Mouse (Mus musculus) neural tube, embryonic 11.5 days (tissue): ENCODE data around the gene Gatad1. TPM values are rescaled to one million over a fixed set of nuclear protein-coding genes. Genes with fewer than 3 reads are reported as not detected.
"Not testable (repeated sequence)": the region's sequence is repeated elsewhere in the genome, so short reads cannot be mapped to it uniquely, and the experiment has no call there.

Source experiments
- ATAC-seq: fragments of 200-750 bp; cut with Nextera tagmentation; 2 replicates; pipeline ENCODE4 v1.8.0; 2017; ENCODE audit warnings: moderate number of reproducible peaks, mild to moderate bottlenecking, moderate TSS enrichment, moderate library complexity; ENCODE audit not compliant: insufficient read depth, low FRiP score, low TSS enrichment
- DNase-seq: peaks from one replicate; pipeline ENCODE4 v3.0.0-alpha.2; 2015; ENCODE audit warnings: low spot score
- H3K27ac ChIP-seq: fragments of 300-500 bp; sonication (generic); 2 replicates; pipeline ENCODE4 v1.5.1; 2014; ENCODE audit warnings: low read depth, mild to moderate bottlenecking, low read length
- H3K27me3 ChIP-seq: fragments of 300-500 bp; sonication (generic); 2 replicates; pipeline ENCODE4 v1.6.1; 2014; ENCODE audit warnings: mild to moderate bottlenecking, low read length, mixed read lengths; ENCODE audit not compliant: control insufficient read depth, insufficient read depth
- H3K36me3 ChIP-seq: fragments of 300-500 bp; sonication (generic); 2 replicates; pipeline ENCODE4 v1.6.1; 2014; ENCODE audit warnings: mild to moderate bottlenecking, low read length, moderate library complexity, mixed read lengths; ENCODE audit not compliant: control insufficient read depth, insufficient read depth
- H3K4me1 ChIP-seq: fragments of 300-500 bp; sonication (generic); 2 replicates; pipeline ENCODE4 v1.6.1; 2014; ENCODE audit warnings: low read length, mixed read lengths; ENCODE audit not compliant: control insufficient read depth, insufficient read depth
- H3K4me2 ChIP-seq: fragments of 300-500 bp; sonication (generic); 2 replicates; pipeline ENCODE4 v1.6.1; 2014; ENCODE audit warnings: low read depth, mild to moderate bottlenecking, moderate library complexity
- H3K4me3 ChIP-seq: fragments of 300-500 bp; sonication (generic); 2 replicates; pipeline ENCODE4 v1.5.1; 2014; ENCODE audit warnings: low read depth, low read length
- H3K9ac ChIP-seq: fragments of 300-500 bp; sonication (generic); 2 replicates; pipeline ENCODE4 v1.6.1; 2014; ENCODE audit warnings: mild to moderate bottlenecking, low read length
- H3K9me3 ChIP-seq: fragments of 300-500 bp; sonication (generic); 2 replicates; pipeline ENCODE4 v1.6.1; 2016; ENCODE audit warnings: low read length; ENCODE audit not compliant: control insufficient read depth
- WGBS: fragments of 180-500 bp; shearing (Covaris S2); extraction: QIAGEN DNeasy Blood & Tissue Kit; methylation state at CpG from one replicate; pipeline ENCODE4 v1.1.7; 2014; 5-methylcytosine and 5-hydroxymethylcytosine counted together
- polyA plus RNA-seq: library from polyadenylated mRNA; unstranded; fragments of >200 nt; fragmentation: Nextera tagmentation; extraction: Ambion mirVana; gene quantifications from 2 replicates; pipeline ENCODE4 v1.2.1, GENCODE M21; 2014

Gene Gatad1
- polyA plus RNA-seq, 1 experiment from 2014 or later: 73.1 TPM

GRCm38 (mm10) chr5:3666585-3666984, 9.6 kb upstream of the Gatad1 start:
- H3K4me2 ChIP-seq: no peak overlapping the region
- H3K4me1 ChIP-seq: no peaks in the 10 kb centered on the region
- no peak overlapping the region for H3K27ac ChIP-seq
- DNase-seq: no peak
- no peak for ATAC-seq
- H3K9ac ChIP-seq: no peak overlapping the region
- 91% methylated on average over 12 of the region's 12 CpGs for WGBS
- no peak overlapping the region for H3K4me3 ChIP-seq
- no peaks in the 10 kb centered on the region for H3K36me3 ChIP-seq
- H3K27me3 ChIP-seq: no peaks in the 10 kb centered on the region
- no peaks in the 10 kb centered on the region for H3K9me3 ChIP-seq

- Histone ChIP-seq H3K27me3 (no peaks in the 10 kb centered on the region), H3K9ac (no peak overlapping the region), H3K36me3 (no peaks in the 10 kb centered on the region), H3K4me1 (no peaks in the 10 kb centered on the region), H3K4me2 (no peak overlapping the region), H3K9me3 (no peaks in the 10 kb centered on the region), H3K4me3 (no peak overlapping the region), H3K27ac (no peak overlapping the region)
- ATAC-seq (no peak), DNase-seq (no peak)
- 93% methylated on average over 2 of the region's 2 CpGs for WGBS
Observed at GRCm38 (mm10) chr5:3665225-3665624, 8.2 kb upstream of the Gatad1 start.

- H3K9me3 ChIP-seq: no peaks in the 10 kb centered on the region
Observed at GRCm38 (mm10) chr5:3653801-3654200, 3.2 kb downstream of the Gatad1 start.

GRCm38 (mm10) chr5:3652903-3653575, 3.9 kb downstream of the Gatad1 start:
- not testable (repeated sequence) for DNase-seq, H3K27ac ChIP-seq, H3K36me3 ChIP-seq, H3K27me3 ChIP-seq, H3K4me1 ChIP-seq, H3K9me3 ChIP-seq, H3K4me2 ChIP-seq, H3K4me3 ChIP-seq, ATAC-seq, H3K9ac ChIP-seq
- 92% methylated on average over 14 of the region's 25 CpGs for WGBS

More at GRCm38 (mm10) chr5:3653801-3654200, 3.2 kb downstream of the Gatad1 start:
- H3K4me3 ChIP-seq: no peak overlapping the region
- H3K4me1 ChIP-seq: no peaks in the 10 kb centered on the region
- DNase-seq (no peak), ATAC-seq (no peak)
- no peak overlapping the region for H3K4me2 ChIP-seq
- H3K27me3 ChIP-seq: no peaks in the 10 kb centered on the region
- no peak overlapping the region for H3K27ac ChIP-seq
- H3K36me3 ChIP-seq: no peaks in the 10 kb centered on the region
- 92% methylated on average over 4 of the region's 4 CpGs for WGBS
- no peak overlapping the region for H3K9ac ChIP-seq

GRCm38 (mm10) chr5:3651621-3652020, 5.4 kb downstream of the Gatad1 start:
- ATAC-seq (no peak), DNase-seq (no peak)
- no peaks in the 10 kb centered on the region for H3K27me3 ChIP-seq
- WGBS: 88% methylated on average over 5 of the region's 5 CpGs
- no peaks in the 10 kb centered on the region for H3K9me3 ChIP-seq
- H3K4me3 ChIP-seq: no peak overlapping the region
- no peak overlapping the region for H3K9ac ChIP-seq
- no peak overlapping the region for H3K4me2 ChIP-seq
- H3K4me1 ChIP-seq: no peaks in the 10 kb centered on the region
- no peak overlapping the region for H3K27ac ChIP-seq
- H3K36me3 ChIP-seq: no peaks in the 10 kb centered on the region

- H3K9me3 ChIP-seq: no peaks in the 10 kb centered on the region
- no peak within 1 kb of the TSS for H3K4me3 ChIP-seq
- no peaks in the 10 kb centered on the region for H3K27me3 ChIP-seq
- H3K36me3 ChIP-seq: no peaks in the 10 kb centered on the region
- H3K4me1 ChIP-seq: no peaks in the 10 kb centered on the region
- no peak within 1 kb of the TSS for H3K9ac ChIP-seq
- no peak within 1 kb of the TSS for H3K4me2 ChIP-seq
- no peak for DNase-seq
- ATAC-seq: no peak
- WGBS: 78% methylated on average over 6 of the region's 6 CpGs
- H3K27ac ChIP-seq: no peak within 1 kb of the TSS
Observed at GRCm38 (mm10) chr5:3650881-3651280, 6.1 kb downstream of the Gatad1 start, which contains the start of gene Tmbim7. TSS of gene Tmbim7 (plus strand) at chr5:3651181.

- no peak overlapping the region for H3K27ac ChIP-seq
- no peak for DNase-seq
- H3K9ac ChIP-seq: no peak overlapping the region
- no peak overlapping the region for H3K4me3 ChIP-seq
- H3K9me3 ChIP-seq: no peaks in the 10 kb centered on the region
- H3K36me3 ChIP-seq: 0 out of 2 replicates have a peak, but pooled peaks cover 2% of the 10 kb centered on the region
- H3K4me1 ChIP-seq: 0 out of 2 replicates have a peak, but pooled peaks cover 4% of the 10 kb centered on the region
- H3K27me3 ChIP-seq: no peaks in the 10 kb centered on the region
- no peak for ATAC-seq
- no peak overlapping the region for H3K4me2 ChIP-seq
- WGBS: 76% methylated on average over 4 of the region's 4 CpGs
Observed at GRCm38 (mm10) chr5:3648849-3649210, 8.2 kb downstream of the Gatad1 start.

- Histone ChIP-seq H3K4me3 (no peak overlapping the region; the same call in 1 of the 2 replicates), H3K4me2 (0 out of 2 replicates have a peak overlapping the region, but pooled peaks have one; percentile 7), H3K36me3 (0 out of 2 replicates have a peak, but pooled peaks cover 2% of the 10 kb centered on the region), H3K27me3 (no peaks in the 10 kb centered on the region), H3K9ac (no peak overlapping the region), H3K27ac (no peak overlapping the region), H3K9me3 (no peaks in the 10 kb centered on the region), H3K4me1 (0 out of 2 replicates have a peak, but pooled peaks cover 4% of the 10 kb centered on the region)
- WGBS: 53% methylated on average over 4 of the region's 4 CpGs
- no peak for DNase-seq
- peak; percentile 25; the same call in 1 of the 2 replicates for ATAC-seq
Observed at GRCm38 (mm10) chr5:3648206-3648848, 8.7 kb downstream of the Gatad1 start.
